Mouse (Mus musculus): ENCODE measurements around the gene Ulbp1. TPM values are rescaled to one million over a fixed set of nuclear protein-coding genes. Genes with fewer than 3 reads are reported as not detected.
A peak's percentile ranks its signal among the peaks of the same experiment; 100 is the strongest.
"Not testable (repeated sequence)": the region's sequence is repeated elsewhere in the genome, so short reads cannot be mapped to it uniquely, and the experiment has no call there.

Gene Ulbp1
- polyA plus RNA-seq (2015; fragmentation: Nextera tagmentation; extraction: Ambion mirVana) = 3.0 and 3.3 TPM in 2 replicates

- no peaks in the 10 kb centered on the region for H3K4me1 ChIP-seq (ENCODE audit: control insufficient read depth, insufficient read depth, low read length)
- no peaks in the 10 kb centered on the region for H3K36me3 ChIP-seq (ENCODE audit: control insufficient read depth, insufficient read depth, low read length)
- peak within 1 kb of the TSS; percentile 29 for H3K4me3 ChIP-seq (ENCODE audit: low read length)
- no peak within 1 kb of the TSS for H3K9ac ChIP-seq (ENCODE audit: low read depth, low read length)
- no peaks in the 10 kb centered on the region for H3K27me3 ChIP-seq (replicated peaks; ENCODE audit: control insufficient read depth, insufficient read depth, low read length)
- no peak within 1 kb of the TSS for H3K27ac ChIP-seq (ENCODE audit: low read length)
- peak; percentile 73 for ATAC-seq
- H3K4me2 ChIP-seq (ENCODE audit: low read depth, low read length) = peak within 1 kb of the TSS; percentile 24
- 49% methylated on average over 13 of the region's 13 CpGs for WGBS
- H3K9me3 ChIP-seq (ENCODE audit: control insufficient read depth, low read length) = no peaks in the 10 kb centered on the region
These were observed at the start of gene Ulbp1 for GRCm38 (mm10) chr10:7473197-7473889. TSS of gene Ulbp1 (minus strand) at chr10:7473638.

GRCm38 (mm10) chr10:7498180-7498579 lies 24.7 kb upstream of the Ulbp1 start:
- not testable (repeated sequence) for H3K27ac ChIP-seq (ENCODE audit: low read length); H3K27me3 ChIP-seq (replicated peaks; ENCODE audit: control insufficient read depth, insufficient read depth, low read length); H3K9ac ChIP-seq (ENCODE audit: low read depth, low read length); H3K9me3 ChIP-seq (ENCODE audit: control insufficient read depth, low read length); ATAC-seq; H3K36me3 ChIP-seq (ENCODE audit: control insufficient read depth, insufficient read depth, low read length); H3K4me2 ChIP-seq (ENCODE audit: low read depth, low read length); H3K4me3 ChIP-seq (ENCODE audit: low read length); H3K4me1 ChIP-seq (ENCODE audit: control insufficient read depth, insufficient read depth, low read length)
- WGBS = 28% methylated on average over 1 of the region's 1 CpGs

DNA sequence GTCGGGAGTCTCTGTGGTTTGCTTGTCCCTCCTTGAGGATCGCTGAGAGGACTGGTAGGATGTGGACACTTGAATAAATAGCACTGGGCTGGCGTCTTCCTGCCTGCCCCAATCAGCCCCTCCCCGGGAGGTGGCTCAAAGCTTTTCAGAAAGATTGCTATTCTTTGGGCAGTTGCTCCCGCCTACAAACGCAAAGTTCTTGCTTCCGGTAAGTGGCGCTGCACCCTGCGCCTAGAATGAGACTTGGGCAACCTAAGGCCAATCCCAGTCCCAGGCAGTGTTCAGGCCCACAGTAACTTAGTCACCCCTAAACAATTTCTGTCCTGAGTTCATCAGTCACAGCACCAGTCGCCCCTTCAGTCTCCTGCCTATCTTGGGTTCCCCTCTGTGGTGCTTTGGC lies 18.9 kb upstream of the Ulbp1 start:
- 0 out of 2 replicates have a peak overlapping the region, but pooled peaks have one; percentile 10 for H3K4me2 ChIP-seq (ENCODE audit: low read depth, low read length)

GRCm38 (mm10) chr10:7483650-7484049 lies 10.2 kb upstream of the Ulbp1 start:
- Histone ChIP-seq H3K9ac (ENCODE audit: low read depth, low read length) (no peak overlapping the region), H3K27ac (ENCODE audit: low read length) (no peak overlapping the region), H3K4me3 (ENCODE audit: low read length) (no peak overlapping the region), H3K4me2 (ENCODE audit: low read depth, low read length) (no peak overlapping the region), H3K36me3 (ENCODE audit: control insufficient read depth, insufficient read depth, low read length) (no peaks in the 10 kb centered on the region), H3K9me3 (ENCODE audit: control insufficient read depth, low read length) (no peaks in the 10 kb centered on the region), H3K27me3 (replicated peaks; ENCODE audit: control insufficient read depth, insufficient read depth, low read length) (no peaks in the 10 kb centered on the region), H3K4me1 (ENCODE audit: control insufficient read depth, insufficient read depth, low read length) (no peaks in the 10 kb centered on the region)
- 67% methylated on average over 4 of the region's 4 CpGs for WGBS
- ATAC-seq = no peak

More for the DNA sequence above, 18.9 kb upstream of the Ulbp1 start:
- not testable (repeated sequence) for H3K36me3 ChIP-seq (ENCODE audit: control insufficient read depth, insufficient read depth, low read length); H3K4me3 ChIP-seq (ENCODE audit: low read length); H3K27ac ChIP-seq (ENCODE audit: low read length); H3K4me1 ChIP-seq (ENCODE audit: control insufficient read depth, insufficient read depth, low read length); H3K9ac ChIP-seq (ENCODE audit: low read depth, low read length); H3K9me3 ChIP-seq (ENCODE audit: control insufficient read depth, low read length); ATAC-seq; H3K27me3 ChIP-seq (replicated peaks; ENCODE audit: control insufficient read depth, insufficient read depth, low read length)
- 9% methylated on average over 10 of the region's 10 CpGs for WGBS

DNA sequence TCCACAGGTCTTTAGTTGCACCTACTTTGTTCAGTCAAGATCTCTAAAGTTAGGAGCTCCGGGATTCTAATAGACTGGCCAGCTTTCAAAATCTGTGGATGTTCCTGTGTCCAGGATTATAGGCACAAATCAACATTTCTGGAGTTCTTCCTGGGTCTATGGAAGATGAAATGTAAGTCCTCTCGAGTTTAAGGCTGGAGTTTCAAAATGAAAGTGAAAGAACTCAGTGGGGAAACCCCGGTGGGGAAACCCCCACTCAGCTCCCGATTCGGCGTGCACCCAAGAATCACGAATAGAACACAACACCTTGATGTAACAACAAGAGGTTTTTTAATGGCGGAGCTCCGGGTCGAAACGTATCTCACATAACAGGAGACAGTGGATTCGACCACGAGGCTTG lies 787 bp upstream of the Ulbp1 start:
- WGBS = 79% methylated on average over 7 of the region's 13 CpGs
- H3K4me2 ChIP-seq (ENCODE audit: low read depth, low read length); H3K27ac ChIP-seq (ENCODE audit: low read length); ATAC-seq; H3K4me1 ChIP-seq (ENCODE audit: control insufficient read depth, insufficient read depth, low read length); H3K27me3 ChIP-seq (replicated peaks; ENCODE audit: control insufficient read depth, insufficient read depth, low read length); H3K9ac ChIP-seq (ENCODE audit: low read depth, low read length); H3K4me3 ChIP-seq (ENCODE audit: low read length); H3K9me3 ChIP-seq (ENCODE audit: control insufficient read depth, low read length); H3K36me3 ChIP-seq (ENCODE audit: control insufficient read depth, insufficient read depth, low read length): not testable (repeated sequence)

- 73% methylated on average over 3 of the region's 3 CpGs for WGBS
- Histone ChIP-seq H3K4me1 (ENCODE audit: control insufficient read depth, insufficient read depth, low read length) (no peaks in the 10 kb centered on the region), H3K4me2 (ENCODE audit: low read depth, low read length) (no peak overlapping the region), H3K9ac (ENCODE audit: low read depth, low read length) (no peak overlapping the region), H3K36me3 (ENCODE audit: control insufficient read depth, insufficient read depth, low read length) (no peaks in the 10 kb centered on the region), H3K4me3 (ENCODE audit: low read length) (no peak overlapping the region), H3K9me3 (ENCODE audit: control insufficient read depth, low read length) (no peaks in the 10 kb centered on the region), H3K27ac (ENCODE audit: low read length) (no peak overlapping the region), H3K27me3 (replicated peaks; ENCODE audit: control insufficient read depth, insufficient read depth, low read length) (no peaks in the 10 kb centered on the region)
- ATAC-seq = no peak
These were observed 1.8 kb downstream of the Ulbp1 start for GRCm38 (mm10) chr10:7471664-7472063.

GRCm38 (mm10) chr10:7470457-7470856 lies 3.0 kb downstream of the Ulbp1 start:
- Histone ChIP-seq H3K27me3 (replicated peaks; ENCODE audit: control insufficient read depth, insufficient read depth, low read length) (no peaks in the 10 kb centered on the region), H3K9ac (ENCODE audit: low read depth, low read length) (no peak overlapping the region), H3K4me1 (ENCODE audit: control insufficient read depth, insufficient read depth, low read length) (no peaks in the 10 kb centered on the region), H3K27ac (ENCODE audit: low read length) (no peak overlapping the region), H3K36me3 (ENCODE audit: control insufficient read depth, insufficient read depth, low read length) (no peaks in the 10 kb centered on the region), H3K4me3 (ENCODE audit: low read length) (peak overlapping the region; percentile 31), H3K4me2 (ENCODE audit: low read depth, low read length) (peak overlapping the region; percentile 56), H3K9me3 (ENCODE audit: control insufficient read depth, low read length) (no peaks in the 10 kb centered on the region)
- 5% methylated on average over 7 of the region's 7 CpGs for WGBS
- peak; percentile 52; the same call in 1 of the 2 replicates for ATAC-seq

- under 1% methylated on average over 7 of the region's 7 CpGs for WGBS
- peak overlapping the region; percentile 31 for H3K4me3 ChIP-seq (ENCODE audit: low read length)
- not testable (repeated sequence) for ATAC-seq
These were observed 3.6 kb downstream of the Ulbp1 start for GRCm38 (mm10) chr10:7469716-7470414.

GRCm38 (mm10) chr10:7462006-7462405 lies 11.4 kb downstream of the Ulbp1 start:
- Histone ChIP-seq H3K36me3 (ENCODE audit: control insufficient read depth, insufficient read depth, low read length) (0 out of 2 replicates have a peak, but pooled peaks cover 3% of the 10 kb centered on the region), H3K4me2 (ENCODE audit: low read depth, low read length) (no peak overlapping the region), H3K27me3 (replicated peaks; ENCODE audit: control insufficient read depth, insufficient read depth, low read length) (no peaks in the 10 kb centered on the region), H3K4me3 (ENCODE audit: low read length) (no peak overlapping the region), H3K9ac (ENCODE audit: low read depth, low read length) (no peak overlapping the region), H3K27ac (ENCODE audit: low read length) (no peak overlapping the region), H3K4me1 (ENCODE audit: control insufficient read depth, insufficient read depth, low read length) (no peaks in the 10 kb centered on the region), H3K9me3 (ENCODE audit: control insufficient read depth, low read length) (peaks cover 8% of the 10 kb centered on the region)
- ATAC-seq = no peak
- WGBS = 55% methylated on average over 3 of the region's 3 CpGs

More at GRCm38 (mm10) chr10:7469716-7470414, 3.6 kb downstream of the Ulbp1 start:
- H3K27ac ChIP-seq (ENCODE audit: low read length); H3K9ac ChIP-seq (ENCODE audit: low read depth, low read length); H3K4me1 ChIP-seq (ENCODE audit: control insufficient read depth, insufficient read depth, low read length); H3K36me3 ChIP-seq (ENCODE audit: control insufficient read depth, insufficient read depth, low read length); H3K27me3 ChIP-seq (replicated peaks; ENCODE audit: control insufficient read depth, insufficient read depth, low read length); H3K9me3 ChIP-seq (ENCODE audit: control insufficient read depth, low read length): not testable (repeated sequence)
- H3K4me2 ChIP-seq (ENCODE audit: low read depth, low read length) = peak overlapping the region; percentile 56
